Mouse (Mus musculus): Measurements from ENCODE around the gene Psma6.

GRCm38 (mm10) chr12:55467331-55468180 lies 83.5 kb downstream of the Psma6 start:
- TF ChIP-seq POLR2A (IDR thresholded peaks at IDR 0.05; ENCODE audit: insufficient read depth, low read depth, low read length) (no peak), CTCF (IDR thresholded peaks at IDR 0.05) (no peak)
